Mouse (Mus musculus): ENCODE data around the gene Tbc1d14.
A peak's percentile ranks its signal among the peaks of the same experiment; 100 is the strongest.

Tbc1d14 gene

GRCm38 (mm10) chr5:36556289-36556688, 36.8 kb downstream of the Tbc1d14 start:
- no peak for DNase-seq (ENCODE audit: low spot score in 2 of 2)

- DNase-seq (ENCODE audit: low spot score in 2 of 2), result no peak
Measured at GRCm38 (mm10) chr5:36554496-36554895, 38.6 kb downstream of the Tbc1d14 start.

GRCm38 (mm10) chr5:36553886-36554285, 39.2 kb downstream of the Tbc1d14 start:
- DNase-seq (ENCODE audit: low spot score in 2 of 2), result no peak

GRCm38 (mm10) chr5:36553056-36553606, 39.9 kb downstream of the Tbc1d14 start:
- peak in 1 of 2 experiments; percentile 39 for DNase-seq (ENCODE audit: low spot score in 2 of 2)

- DNase-seq (ENCODE audit: low spot score in 2 of 2), result no peak
Measured at GRCm38 (mm10) chr5:36552391-36552790, 40.7 kb downstream of the Tbc1d14 start.

- no peak for DNase-seq (ENCODE audit: low spot score in 2 of 2)
Measured at GRCm38 (mm10) chr5:36549243-36549642, 43.8 kb downstream of the Tbc1d14 start.

- no peak for DNase-seq (ENCODE audit: low spot score in 2 of 2)
Measured at GRCm38 (mm10) chr5:36544765-36545164, 48.3 kb downstream of the Tbc1d14 start.

GRCm38 (mm10) chr5:36540928-36541327, 52.1 kb downstream of the Tbc1d14 start:
- no peak for DNase-seq (ENCODE audit: low spot score in 2 of 2)

- peak; percentile 62 to 87 for DNase-seq (ENCODE audit: low spot score in 2 of 2)
Measured at GRCm38 (mm10) chr5:36538576-36539187, 54.4 kb downstream of the Tbc1d14 start.

- no peak for DNase-seq (ENCODE audit: low spot score in 2 of 2)
Measured at GRCm38 (mm10) chr5:36536424-36536823, 56.7 kb downstream of the Tbc1d14 start.

- no peak for DNase-seq (ENCODE audit: low spot score in 2 of 2)
Measured at GRCm38 (mm10) chr5:36535438-36536176, 57.5 kb downstream of the Tbc1d14 start.

- no peak for DNase-seq (ENCODE audit: low spot score in 2 of 2)
Measured at GRCm38 (mm10) chr5:36534455-36535030, 58.5 kb downstream of the Tbc1d14 start.

- DNase-seq (ENCODE audit: low spot score in 2 of 2), result peak; percentile 78 to 89
Measured at GRCm38 (mm10) chr5:36530129-36530751, 62.8 kb downstream of the Tbc1d14 start.

GRCm38 (mm10) chr5:36529698-36530097, 63.4 kb downstream of the Tbc1d14 start:
- DNase-seq (ENCODE audit: low spot score in 2 of 2), result no peak

GRCm38 (mm10) chr5:36526921-36527320, 66.2 kb downstream of the Tbc1d14 start:
- DNase-seq (ENCODE audit: low spot score in 2 of 2), result no peak

GRCm38 (mm10) chr5:36526274-36526673, 66.8 kb downstream of the Tbc1d14 start:
- DNase-seq (ENCODE audit: low spot score in 2 of 2), result peak in 1 of 2 experiments; percentile 28

- no peak for DNase-seq (ENCODE audit: low spot score in 2 of 2)
Measured at GRCm38 (mm10) chr5:36525216-36525615, 67.9 kb downstream of the Tbc1d14 start.

GRCm38 (mm10) chr5:36523219-36523703, 69.8 kb downstream of the Tbc1d14 start:
- DNase-seq (ENCODE audit: low spot score in 2 of 2), result no peak

- DNase-seq (ENCODE audit: low spot score in 2 of 2), result no peak
Measured at GRCm38 (mm10) chr5:36522782-36523181, 70.3 kb downstream of the Tbc1d14 start.

GRCm38 (mm10) chr5:36519751-36520150, 73.3 kb downstream of the Tbc1d14 start:
- DNase-seq (ENCODE audit: low spot score in 2 of 2), result no peak

GRCm38 (mm10) chr5:36517596-36517995, 75.5 kb downstream of the Tbc1d14 start:
- DNase-seq (ENCODE audit: low spot score in 2 of 2), result no peak

GRCm38 (mm10) chr5:36515558-36515957, 77.5 kb downstream of the Tbc1d14 start:
- DNase-seq (ENCODE audit: low spot score in 2 of 2), result no peak

Measured in spleen, postnatal 10 days (tissue).